Mouse (Mus musculus) liver, postnatal 0 days (tissue): ENCODE data around the gene Stat1.

Experiments
- CTCF ChIP-seq: sonication (generic); IDR thresholded peaks from 2 replicates; pipeline ENCODE4 v1.5.1; 2016; ENCODE audit warnings: antibody characterized with exemption, low read depth
- EP300 ChIP-seq: IDR thresholded peaks from 2 replicates; pipeline ENCODE4 v1.6.1; 2016; ENCODE audit warnings: antibody characterized with exemption, low read depth, mild to moderate bottlenecking

DNA sequence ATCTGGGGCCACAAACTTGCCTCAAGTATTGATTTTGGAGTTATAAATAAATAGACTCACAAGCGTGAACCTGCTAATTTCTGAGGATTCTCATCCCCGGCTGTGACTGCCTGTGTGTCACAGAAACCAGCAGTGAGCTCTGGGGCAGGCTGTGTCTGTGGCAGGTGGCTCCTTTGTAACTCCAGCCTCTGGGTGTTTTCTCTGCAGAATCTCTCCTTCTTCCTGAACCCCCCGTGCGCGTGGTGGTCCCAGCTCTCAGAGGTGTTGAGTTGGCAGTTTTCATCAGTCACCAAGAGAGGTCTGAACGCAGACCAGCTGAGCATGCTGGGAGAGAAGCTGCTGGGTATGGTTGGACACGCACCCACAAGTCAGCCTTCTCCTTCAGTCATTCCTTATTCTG, 29.5 kb downstream of the Stat1 start:
- TF ChIP-seq CTCF (no peak), EP300 (no peak)
